Comparison of ENCODE assay signal across 14 mouse cellular contexts in genomic region chr6:50044165-50044564, GRCm38 (mm10).
"Had no signal": no experiment of that assay in that cellular context is flagged by ENCODE, and none has a peak within 500 bp of the region (broad histone marks: within the 10 kb centered on the region; RNA-seq: fewer than 3 reads in every experiment).

No protein-coding gene starts in this region.

- ATAC-seq: liver, embryonic 12.5 days had no signal

- DNase-seq: kidney, postnatal 14 days; kidney, postnatal 4 days; liver; lung, adult 18-20 months; lung, postnatal 10 days; lung, postnatal 36 days; midbrain, embryonic 14.5 days; retina, postnatal 1 day; right cerebral cortex, postnatal 25 days; spleen, adult 18-20 months; thymus, adult 2 months; thymus, postnatal 14 days; thymus, postnatal 4 days had no signal
